Mouse (Mus musculus) embryo, embryonic 11 days (tissue): ENCODE data around the gene Plp2.

Source experiments
- DNase-seq: peaks from one replicate; pipeline ENCODE4 v3.0.0-alpha.2; 2015

Plp2 gene

DNA sequence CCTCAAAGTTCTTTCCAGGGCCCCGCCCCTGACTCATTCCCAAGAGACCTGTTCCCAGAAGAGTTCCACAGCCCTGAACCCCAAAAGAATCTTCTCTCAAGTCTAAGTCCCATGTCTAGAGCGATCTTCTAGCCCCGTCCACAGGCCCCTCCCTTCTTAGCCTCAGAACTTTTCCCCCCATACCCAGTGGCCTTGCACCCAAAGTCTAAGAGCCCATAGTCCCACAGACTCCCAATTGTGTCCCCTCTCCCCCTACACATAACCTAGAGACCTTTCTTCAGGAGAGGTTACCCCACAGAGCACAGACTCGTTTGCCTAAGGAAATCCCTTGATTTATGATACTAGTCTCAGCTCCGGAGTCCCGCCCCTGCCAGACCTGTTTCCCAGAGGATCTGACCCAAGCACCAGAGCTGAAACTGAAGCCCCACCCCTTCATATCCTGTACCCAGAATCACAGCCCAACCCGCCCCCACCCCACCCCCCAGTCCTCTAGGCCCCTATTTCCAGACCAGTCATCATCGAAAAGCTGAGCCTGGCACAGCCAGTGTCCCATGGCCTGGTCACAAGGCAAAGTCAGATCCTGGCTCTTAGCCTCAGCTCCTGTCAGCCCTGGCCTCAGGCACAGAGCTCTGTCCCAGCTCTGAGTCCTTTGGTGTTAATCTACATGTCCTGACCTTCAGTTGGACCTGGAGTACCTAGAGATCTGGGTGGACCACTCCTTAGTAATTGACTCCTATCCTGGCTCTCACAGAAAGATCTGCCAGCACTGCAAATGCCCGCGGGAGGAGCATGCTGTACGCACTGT, 12.2 kb downstream of the Plp2 start:
- DNase-seq, result no peak

DNA sequence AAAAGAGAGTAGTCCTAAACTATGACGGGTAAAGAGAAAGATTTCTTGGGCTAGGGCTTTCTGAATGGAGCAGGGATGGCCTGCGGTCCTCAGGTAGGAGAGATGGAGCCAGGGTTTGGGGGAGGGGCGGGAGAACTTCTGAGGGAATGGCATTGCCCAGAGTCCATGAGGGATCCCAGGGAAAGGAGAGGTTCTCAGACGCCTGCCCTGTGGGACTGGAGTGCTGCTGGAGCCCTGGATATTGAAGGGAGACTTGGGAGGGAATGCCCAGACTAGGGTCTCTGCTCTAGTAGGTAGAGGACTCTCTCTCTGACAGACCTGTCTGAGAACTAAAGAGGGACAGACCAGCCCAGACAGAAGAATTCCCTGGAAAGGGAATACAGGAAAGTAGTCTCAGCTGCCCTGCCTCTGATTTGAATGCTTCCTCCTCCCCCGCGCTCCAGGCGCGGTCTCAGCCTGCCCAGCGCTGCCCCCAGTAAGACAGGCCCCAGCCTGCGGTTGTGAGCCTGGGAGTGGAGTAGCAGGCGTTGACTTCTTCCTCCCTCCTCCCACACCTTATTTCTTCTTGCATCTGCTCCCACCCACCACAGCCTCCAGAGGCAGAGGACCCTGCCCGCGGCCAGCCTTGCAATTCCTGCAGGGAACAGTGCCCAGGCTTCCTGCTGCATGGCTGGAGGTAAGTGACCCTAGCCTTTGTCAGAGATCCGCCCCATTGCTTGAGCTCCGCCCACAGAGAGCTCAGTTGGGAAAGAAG, 13.0 kb downstream of the Plp2 start:
- peak; percentile 68 for DNase-seq

DNA sequence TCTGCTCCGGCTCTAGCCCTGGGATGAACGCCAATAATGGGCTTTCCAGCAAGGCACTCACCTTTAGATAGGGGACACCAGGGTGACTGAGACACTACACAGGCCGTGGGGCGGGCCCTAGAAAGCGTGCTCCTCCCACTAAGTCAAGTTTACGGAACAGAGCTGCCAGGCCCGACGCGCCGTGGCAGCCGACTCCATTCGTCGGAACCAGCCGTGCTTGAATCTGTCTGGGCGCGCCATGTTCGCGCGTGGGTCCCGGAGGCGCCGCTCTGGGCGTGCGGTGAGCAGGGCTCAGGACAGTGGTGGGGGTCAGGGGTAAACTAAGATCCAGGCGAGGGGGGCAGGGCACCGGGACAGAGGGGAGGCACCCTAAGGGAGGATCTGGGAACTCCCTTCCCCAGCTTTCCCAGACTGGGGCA, 14.0 kb downstream of the Plp2 start, which contains the start of gene Prickle3:
Gene Prickle3 (plus strand): TSS at position 40 of the 419 bp plus-strand sequence.
- DNase-seq, result peak; percentile 39

DNA sequence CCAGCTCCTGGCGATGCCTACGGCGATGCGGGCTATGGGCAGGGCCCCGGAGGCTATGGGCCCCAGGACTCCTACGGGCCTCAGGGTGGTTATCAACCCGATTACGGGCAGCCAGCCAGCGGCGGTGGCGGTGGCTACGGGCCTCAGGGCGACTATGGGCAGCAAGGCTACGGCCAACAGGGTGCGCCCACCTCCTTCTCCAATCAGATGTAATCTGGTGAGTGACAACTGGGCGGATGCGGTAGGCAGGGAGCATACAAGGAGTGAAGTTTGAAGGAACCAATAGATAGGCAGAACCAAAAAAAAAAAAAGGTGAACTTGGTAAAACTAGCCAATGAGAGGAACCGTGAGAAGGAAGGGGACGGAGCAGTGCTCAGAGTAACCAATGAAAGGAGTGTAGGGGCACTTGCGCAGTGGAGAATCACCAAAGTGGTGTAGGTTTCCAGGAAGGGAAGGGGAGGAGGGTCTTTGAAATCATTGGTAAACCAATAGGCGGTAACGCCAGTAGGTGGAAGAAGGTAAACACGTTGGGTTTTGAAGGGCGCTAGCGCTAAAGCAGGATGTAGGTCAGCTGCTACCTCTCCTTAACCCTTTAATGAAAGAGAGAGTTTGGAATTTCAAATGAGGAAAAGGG, 22.4 kb downstream of the Plp2 start:
- DNase-seq, result peak; percentile 85

DNA sequence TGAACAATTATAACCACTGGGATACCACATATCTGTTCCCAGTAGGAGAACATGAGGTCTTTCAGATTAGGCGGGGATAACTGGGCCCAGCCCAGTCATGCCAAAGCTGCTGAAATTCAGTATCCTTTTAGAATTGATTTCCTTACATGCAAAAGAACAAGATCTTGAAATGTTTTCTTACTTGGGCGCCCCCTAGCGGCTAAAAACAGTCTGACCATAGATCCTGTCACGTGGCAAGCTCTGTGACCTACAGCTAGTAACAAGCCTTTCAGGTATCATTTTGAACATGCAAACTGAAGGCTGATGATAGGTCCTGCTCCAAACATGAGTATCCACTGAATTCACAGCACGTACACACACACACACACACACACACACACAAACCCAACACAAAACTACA, 25.8 kb downstream of the Plp2 start:
- peak; percentile 76 for DNase-seq

DNA sequence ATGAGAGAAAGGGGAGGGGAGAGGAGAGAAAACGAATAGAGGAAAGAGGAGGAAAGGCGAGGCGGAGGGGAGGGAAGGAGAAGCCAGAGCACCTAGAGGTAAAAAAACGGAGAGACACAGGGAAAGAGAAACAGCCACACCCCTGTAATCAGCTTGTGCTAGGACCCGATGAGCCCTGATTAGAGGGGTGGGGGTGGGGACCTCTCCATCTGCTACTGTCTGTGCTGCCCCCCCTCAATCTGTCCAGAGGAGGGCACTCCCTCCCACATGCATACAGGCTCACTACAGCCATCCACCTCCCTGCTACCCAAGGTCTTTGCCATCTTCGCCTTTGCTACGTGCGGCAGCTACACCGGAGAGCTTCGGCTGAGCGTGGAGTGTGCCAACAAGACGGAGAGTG, 30.4 kb downstream of the Plp2 start:
- no peak for DNase-seq

DNA sequence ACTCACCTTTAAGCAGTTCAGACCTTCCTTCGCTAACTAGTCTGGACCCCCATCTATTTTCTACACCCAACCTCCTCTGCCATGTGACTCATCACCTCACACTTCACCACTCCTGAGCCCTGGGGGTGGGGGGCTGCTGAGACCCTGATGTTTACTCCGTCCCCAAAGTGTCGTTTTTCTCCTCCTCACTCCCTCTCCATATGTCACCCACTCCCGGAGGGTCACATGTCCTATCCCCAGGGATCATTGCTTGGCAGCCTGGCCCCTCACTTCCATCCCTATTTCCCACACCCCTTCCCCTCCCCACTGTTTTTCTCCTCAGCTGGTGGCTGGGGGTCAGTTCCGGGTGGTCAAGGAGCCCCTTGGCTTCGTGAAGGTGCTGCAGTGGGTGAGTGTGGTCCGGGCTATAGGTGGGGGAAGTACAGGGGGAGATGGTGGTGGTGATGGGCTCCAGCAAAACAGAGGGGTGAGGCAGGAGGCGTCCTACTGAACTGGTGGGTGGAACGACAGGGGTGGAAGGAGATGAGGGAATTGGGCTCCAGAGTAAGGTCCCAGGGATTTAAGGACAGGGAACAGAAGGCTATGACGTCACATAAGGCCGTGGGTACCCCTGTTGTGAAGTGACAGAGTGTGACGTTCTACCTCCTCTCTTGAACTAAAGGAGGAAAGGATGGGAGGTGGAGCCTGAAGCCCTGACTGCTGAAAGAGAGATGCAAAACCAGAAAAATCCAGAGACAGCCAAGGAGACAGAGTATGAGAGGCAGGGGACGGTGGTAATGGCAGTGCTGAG, 31.5 kb downstream of the Plp2 start:
- DNase-seq, result no peak

DNA sequence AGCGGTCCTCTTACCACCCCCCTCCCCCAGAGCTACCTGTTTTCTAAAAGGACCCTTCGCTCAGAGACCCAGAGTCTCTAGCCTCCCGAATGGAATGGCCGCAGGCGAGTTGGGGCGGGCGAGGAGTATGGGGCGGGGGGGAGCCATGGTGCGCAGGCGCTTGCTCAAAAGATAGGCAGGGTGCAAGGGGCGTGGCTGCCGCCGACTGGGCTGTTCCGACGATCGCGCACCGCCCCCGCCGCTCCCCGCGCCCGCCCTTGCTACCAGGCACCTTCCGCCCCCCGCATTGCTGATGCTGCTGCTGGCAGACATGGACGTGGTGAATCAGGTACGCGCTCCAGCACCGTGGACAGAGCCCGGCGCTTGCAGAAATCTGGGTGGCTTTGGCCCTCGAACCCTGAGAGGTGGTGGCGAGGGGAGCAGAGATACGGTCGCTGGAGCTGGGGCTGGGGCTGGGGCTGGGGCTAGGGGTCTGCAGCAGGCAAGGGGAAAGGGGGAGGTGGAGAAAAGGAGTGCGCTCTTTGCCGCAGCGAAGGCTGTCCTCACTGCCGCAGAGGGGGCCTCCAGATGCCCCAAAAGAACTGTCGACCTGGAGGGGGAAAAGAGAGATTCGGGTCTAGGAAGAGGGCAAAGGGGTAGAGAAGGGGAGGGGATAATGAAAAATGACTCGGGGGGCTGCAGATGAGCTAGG, 32.6 kb downstream of the Plp2 start, which contains the start of gene Syp:
Gene Syp (plus strand): TSS at position 71 of the 691 bp plus-strand sequence.
- DNase-seq, result peak; percentile 83

DNA sequence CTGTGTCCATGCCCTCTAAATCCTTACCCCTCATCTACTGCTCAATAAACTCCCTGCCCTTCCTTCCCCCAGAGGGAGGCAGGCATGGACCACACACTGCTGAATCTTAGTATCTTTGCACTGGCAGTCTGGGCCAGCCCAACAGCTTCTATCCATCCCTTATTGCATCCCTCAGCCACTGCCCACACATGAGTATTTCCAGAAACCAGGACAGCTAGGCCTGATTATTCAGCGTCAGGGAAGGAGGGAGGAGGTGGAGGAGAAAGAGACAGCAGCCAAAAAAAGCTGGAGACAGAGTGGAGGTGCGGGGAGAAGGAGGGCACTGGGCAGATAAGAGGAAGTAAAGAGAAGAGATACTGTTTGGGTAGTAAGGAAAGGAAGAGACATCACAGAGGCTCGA, 36.1 kb downstream of the Plp2 start:
- DNase-seq, result no peak

DNA sequence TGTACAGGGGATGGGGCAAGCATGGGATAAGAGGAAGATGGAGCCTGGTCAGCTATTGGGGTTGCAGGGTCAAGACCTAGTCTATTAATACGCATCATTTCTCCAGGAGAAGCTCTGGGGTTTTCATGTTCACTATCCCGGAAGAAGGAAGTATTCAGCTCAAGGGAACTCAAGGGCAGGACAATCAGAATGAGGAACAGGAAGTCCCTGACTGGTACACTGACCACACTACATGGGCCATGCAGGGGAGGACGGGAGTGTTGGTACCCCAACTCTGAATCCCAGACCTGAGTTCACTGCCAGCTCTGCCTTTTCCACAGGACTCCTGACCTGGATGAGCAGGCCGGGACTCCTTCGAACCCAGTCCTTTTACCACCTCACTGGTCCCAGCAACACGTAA, 38.6 kb downstream of the Plp2 start:
- no peak for DNase-seq
